Mouse (Mus musculus) C2C12 (cell line): Measurements from ENCODE around the gene Bcas3. TPM values are rescaled to one million over a fixed set of nuclear protein-coding genes. Genes with fewer than 3 reads are reported as not detected.

Experiments used
- H3K27me3 ChIP-seq: one replicate; pipeline ENCODE4 v1.6.1; 2011; ENCODE audit not compliant: control insufficient read depth, insufficient read depth, insufficient read length
- H3K36me3 ChIP-seq: one replicate; pipeline ENCODE4 v1.6.1; 2011; ENCODE audit not compliant: control insufficient read depth, insufficient read depth
- H3K4me3 ChIP-seq: one replicate; pipeline ENCODE4 v1.5.1; 2011; ENCODE audit warnings: mild to moderate bottlenecking, control low read depth; ENCODE audit not compliant: poor library complexity, insufficient read depth, severe bottlenecking
- H3K79me2 ChIP-seq: one replicate; pipeline ENCODE4 v1.6.1; 2011; ENCODE audit not compliant: control insufficient read depth, insufficient read depth
- H3K79me3 ChIP-seq: one replicate; pipeline ENCODE4 v1.6.1; 2011; ENCODE audit warnings: low read depth, control low read depth
- H3ac ChIP-seq: one replicate; pipeline ENCODE3; 2011; ENCODE audit warnings: low read depth; ENCODE audit not compliant: control insufficient read depth, insufficient read length
- CEBPB ChIP-seq: IDR thresholded peaks from one replicate; pipeline ENCODE4 v1.6.1; 2011; ENCODE audit warnings: low read depth, mild to moderate bottlenecking, control low read depth, moderate library complexity
- CTCF ChIP-seq: IDR thresholded peaks from one replicate; pipeline ENCODE4 v1.5.1; 2011; ENCODE audit not compliant: control insufficient read depth, insufficient read depth, insufficient read length
- FOSL1 ChIP-seq: IDR thresholded peaks from one replicate; pipeline ENCODE4 v1.8.0; 2011; ENCODE audit warnings: mild to moderate bottlenecking, low read length; ENCODE audit not compliant: poor library complexity, insufficient read depth, severe bottlenecking
- MAX ChIP-seq: IDR thresholded peaks from one replicate; pipeline ENCODE4 v1.6.1; 2011; ENCODE audit warnings: mild to moderate bottlenecking, control low read depth
- MYOD1 ChIP-seq: IDR thresholded peaks from one replicate; pipeline ENCODE4 v1.6.1; 2011; ENCODE audit warnings: low read depth; ENCODE audit not compliant: control insufficient read depth, insufficient read length
- MYOG ChIP-seq: IDR thresholded peaks from one replicate; pipeline ENCODE4 v1.6.1; 2011; ENCODE audit not compliant: control insufficient read depth, insufficient read length; ENCODE audit errors: extremely low read depth
- USF1 ChIP-seq: IDR thresholded peaks from one replicate; pipeline ENCODE4 v1.6.1; 2011; ENCODE audit warnings: low read depth, mild to moderate bottlenecking, control low read depth, moderate library complexity
- polyA plus RNA-seq: library from polyadenylated mRNA; unstranded; fragments of >200 nt; fragmentation: generic; extraction: Trizol; gene quantifications from one replicate; pipeline ENCODE4 v1.2.1, GENCODE M21; 2012; ENCODE audit warnings: missing spikeins

Gene Bcas3
- polyA plus RNA-seq, 1 experiment, result 11.1 TPM

DNA sequence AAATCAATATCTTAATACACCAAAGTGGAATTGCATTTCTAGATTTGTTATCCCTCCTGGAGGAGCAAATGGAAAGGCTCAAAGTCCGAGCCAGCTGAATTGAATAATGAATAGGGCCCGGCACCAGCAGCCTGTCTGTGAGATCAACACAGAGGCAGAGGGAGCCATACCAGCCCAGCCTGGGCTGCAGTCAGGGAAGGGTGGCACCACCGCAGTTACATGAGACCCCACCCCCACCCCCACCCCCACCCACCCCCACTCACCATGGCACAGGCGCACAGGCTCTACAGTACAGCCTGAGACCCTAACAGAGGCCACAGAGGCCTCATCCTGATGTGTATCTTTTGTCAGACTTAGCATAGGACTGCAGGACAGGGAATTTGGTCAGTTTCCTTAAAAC lies 461.7 kb downstream of the Bcas3 start:
- Histone ChIP-seq H3K79me3 (no peaks in the 10 kb centered on the region), H3K27me3 (no peaks in the 10 kb centered on the region), H3K36me3 (no peaks in the 10 kb centered on the region), H3K79me2 (no peaks in the 10 kb centered on the region), H3ac (no peak overlapping the region), H3K4me3 (no peak overlapping the region)
- TF ChIP-seq CTCF (no peak), USF1 (no peak)

GRCm38 (mm10) chr11:85816471-85816870 lies 463.5 kb downstream of the Bcas3 start:
- H3K79me2 ChIP-seq, result no peaks in the 10 kb centered on the region
- no peak overlapping the region for H3K4me3 ChIP-seq
- no peaks in the 10 kb centered on the region for H3K27me3 ChIP-seq
- TF ChIP-seq MYOD1 (no peak), CEBPB (no peak), FOSL1 (no peak), MYOG (no peak), CTCF (no peak), USF1 (no peak), MAX (no peak)
- no peak overlapping the region for H3ac ChIP-seq
- H3K36me3 ChIP-seq, result no peaks in the 10 kb centered on the region
- no peaks in the 10 kb centered on the region for H3K79me3 ChIP-seq

- no peak overlapping the region for H3ac ChIP-seq
- H3K4me3 ChIP-seq, result no peak overlapping the region
- no peaks in the 10 kb centered on the region for H3K27me3 ChIP-seq
- no peak for TF ChIP-seq CEBPB
- TF ChIP-seq CTCF, result no peak
- TF ChIP-seq MYOD1, result no peak
- no peak for TF ChIP-seq USF1
- TF ChIP-seq MAX, result no peak
- no peak for TF ChIP-seq MYOG
- TF ChIP-seq FOSL1, result no peak
- no peaks in the 10 kb centered on the region for H3K79me2 ChIP-seq
- H3K79me3 ChIP-seq, result no peaks in the 10 kb centered on the region
- H3K36me3 ChIP-seq, result no peaks in the 10 kb centered on the region
These were observed 465.4 kb downstream of the Bcas3 start for GRCm38 (mm10) chr11:85818401-85818800.

- Histone ChIP-seq H3ac (no peak overlapping the region), H3K36me3 (no peaks in the 10 kb centered on the region), H3K4me3 (no peak overlapping the region), H3K79me2 (no peaks in the 10 kb centered on the region), H3K79me3 (no peaks in the 10 kb centered on the region), H3K27me3 (no peaks in the 10 kb centered on the region)
- TF ChIP-seq MYOD1 (no peak), CEBPB (no peak), FOSL1 (no peak), MYOG (no peak), CTCF (no peak), MAX (no peak), USF1 (no peak)
These were observed 468.0 kb downstream of the Bcas3 start for GRCm38 (mm10) chr11:85820959-85821358.

DNA sequence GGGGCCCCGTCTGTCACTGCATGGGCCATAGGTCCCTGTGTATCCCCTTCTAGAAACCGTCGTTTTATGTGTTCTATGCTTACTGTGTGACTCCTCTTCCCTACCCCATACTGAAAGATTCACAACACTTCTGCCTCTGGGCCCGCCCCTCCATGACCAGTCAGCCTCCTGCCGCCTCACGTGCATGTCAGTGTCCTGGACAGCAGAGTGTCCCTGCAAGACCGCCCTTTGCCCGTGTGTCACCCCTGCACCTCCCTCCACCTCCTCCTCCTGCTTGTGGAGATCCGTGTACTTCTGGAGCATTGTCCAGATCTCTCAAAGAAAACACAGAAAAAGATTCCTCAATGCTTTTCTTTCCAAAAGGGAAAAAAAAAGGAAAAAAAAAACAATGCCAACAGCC lies 468.7 kb downstream of the Bcas3 start:
- H3K79me2 ChIP-seq, result no peaks in the 10 kb centered on the region
- TF ChIP-seq CTCF (no peak), MYOG (no peak), CEBPB (no peak), MAX (no peak), MYOD1 (no peak), USF1 (no peak), FOSL1 (no peak)
- H3ac ChIP-seq, result no peak overlapping the region
- no peaks in the 10 kb centered on the region for H3K79me3 ChIP-seq
- H3K27me3 ChIP-seq, result no peaks in the 10 kb centered on the region
- no peaks in the 10 kb centered on the region for H3K36me3 ChIP-seq
- no peak overlapping the region for H3K4me3 ChIP-seq

GRCm38 (mm10) chr11:85823181-85823580 lies 470.2 kb downstream of the Bcas3 start:
- no peaks in the 10 kb centered on the region for H3K79me3 ChIP-seq
- no peak overlapping the region for H3ac ChIP-seq
- H3K4me3 ChIP-seq, result no peak overlapping the region
- H3K36me3 ChIP-seq, result no peaks in the 10 kb centered on the region
- H3K27me3 ChIP-seq, result no peaks in the 10 kb centered on the region
- TF ChIP-seq MAX, result no peak
- TF ChIP-seq CTCF, result peak; percentile 89
- no peak for TF ChIP-seq CEBPB
- TF ChIP-seq USF1, result no peak
- H3K79me2 ChIP-seq, result no peaks in the 10 kb centered on the region
